Mouse (Mus musculus) kidney, embryonic 16.5 days (tissue): ENCODE data around the gene Orai1. TPM values are rescaled to one million over a fixed set of nuclear protein-coding genes. Genes with fewer than 3 reads are reported as not detected.
A peak's percentile ranks its signal among the peaks of the same experiment; 100 is the strongest.
"Not testable (repeated sequence)": the region's sequence is repeated elsewhere in the genome, so short reads cannot be mapped to it uniquely, and the experiment has no call there.

Source experiments
- ATAC-seq: fragments of 200-750 bp; cut with Nextera tagmentation; 2 replicates; pipeline ENCODE4 v1.8.0; 2017; ENCODE audit warnings: moderate TSS enrichment; ENCODE audit not compliant: low FRiP score, low TSS enrichment
- H3K27ac ChIP-seq: fragments of 300-500 bp; sonication (generic); 2 replicates; pipeline ENCODE4 v1.5.1; 2014; ENCODE audit warnings: low read length
- H3K27me3 ChIP-seq: fragments of 300-500 bp; sonication (generic); 2 replicates; pipeline ENCODE4 v1.6.1; 2014; ENCODE audit warnings: low read length, control low read depth, mixed read lengths; ENCODE audit not compliant: insufficient read depth
- H3K36me3 ChIP-seq: fragments of 300-500 bp; sonication (generic); 2 replicates; pipeline ENCODE4 v1.6.1; 2014; ENCODE audit warnings: low read length, control low read depth, mixed read lengths; ENCODE audit not compliant: insufficient read depth
- H3K4me1 ChIP-seq: fragments of 300-500 bp; sonication (generic); 2 replicates; pipeline ENCODE4 v1.6.1; 2014; ENCODE audit warnings: low read length, control low read depth, mixed read lengths; ENCODE audit not compliant: insufficient read depth
- H3K4me2 ChIP-seq: fragments of 300-500 bp; sonication (generic); replicated peaks from 2 replicates; pipeline ENCODE4 v1.6.1; 2014; ENCODE audit warnings: low read depth, low read length
- H3K4me3 ChIP-seq: fragments of 300-500 bp; sonication (generic); 2 replicates; pipeline ENCODE4 v1.5.1; 2014; ENCODE audit warnings: mild to moderate bottlenecking, low read length
- H3K9ac ChIP-seq: fragments of 300-500 bp; sonication (generic); replicated peaks from 2 replicates; pipeline ENCODE4 v1.6.1; 2014; ENCODE audit warnings: low read length
- H3K9me3 ChIP-seq: fragments of 300-500 bp; sonication (generic); 2 replicates; pipeline ENCODE4 v1.6.1; 2016; ENCODE audit warnings: low read length, control low read depth
- WGBS: fragments of 180-500 bp; shearing (Covaris S2); extraction: QIAGEN DNeasy Blood & Tissue Kit; methylation state at CpG from one replicate; pipeline ENCODE4 v1.1.7; 2014; 5-methylcytosine and 5-hydroxymethylcytosine counted together
- polyA plus RNA-seq: library from polyadenylated mRNA; unstranded; fragments of >200 nt; fragmentation: Nextera tagmentation; extraction: Ambion mirVana; gene quantifications from 2 replicates; pipeline ENCODE4 v1.2.1, GENCODE M21; 2015

Orai1 gene
- 17.5 and 22.1 TPM in 2 replicates for polyA plus RNA-seq

DNA sequence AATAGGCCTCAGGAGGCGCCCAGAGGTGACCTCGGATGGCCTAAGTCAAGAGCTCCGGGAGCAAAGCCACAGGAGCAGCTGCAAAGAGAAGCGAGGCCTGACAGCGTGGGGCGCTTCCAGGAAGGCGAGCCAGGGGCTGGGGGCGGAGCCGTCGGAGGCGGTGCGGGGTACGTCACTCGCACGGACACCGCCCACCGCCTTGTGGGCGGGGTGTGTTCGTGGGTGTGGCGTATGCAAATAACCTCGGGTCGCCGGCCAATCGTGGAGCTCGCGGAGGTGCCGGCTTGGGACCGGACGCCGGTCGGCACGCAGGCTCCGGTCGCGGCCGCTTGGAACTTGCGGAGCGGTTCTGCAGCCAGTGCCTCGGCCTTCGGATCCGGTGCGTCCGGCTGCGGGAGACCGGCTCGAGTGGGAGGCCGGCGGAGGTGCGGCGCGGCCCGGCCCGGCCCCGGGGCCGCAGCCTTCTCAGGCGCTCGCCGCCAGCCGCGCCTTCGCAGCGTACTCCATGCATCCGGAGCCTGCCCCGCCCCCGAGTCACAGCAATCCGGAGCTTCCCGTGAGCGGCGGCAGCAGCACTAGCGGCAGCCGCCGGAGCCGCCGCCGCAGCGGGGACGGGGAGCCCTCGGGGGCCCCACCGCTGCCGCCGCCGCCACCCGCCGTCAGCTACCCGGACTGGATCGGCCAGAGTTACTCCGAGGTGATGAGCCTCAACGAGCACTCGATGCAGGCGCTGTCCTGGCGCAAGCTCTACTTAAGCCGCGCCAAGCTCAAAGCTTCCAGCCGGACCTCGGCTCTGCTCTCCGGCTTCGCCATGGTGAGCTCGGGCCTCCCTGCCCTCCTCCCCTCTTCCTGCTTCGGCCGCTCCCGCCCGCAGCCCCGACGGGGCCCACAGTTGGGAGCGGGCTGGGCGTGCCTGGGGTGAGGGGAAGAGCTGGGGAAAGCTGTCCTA, at the start of gene Orai1:
Orai1 (plus strand) TSS at position 322 of the 949 bp plus-strand sequence.
- no peaks in the 10 kb centered on the region for H3K9me3 ChIP-seq
- WGBS = under 1% methylated on average over 95 of the region's 106 CpGs
- H3K9ac ChIP-seq = peak within 1 kb of the TSS; percentile 79
- peaks cover 21% of the 10 kb centered on the region for H3K4me1 ChIP-seq
- H3K4me2 ChIP-seq = peak within 1 kb of the TSS; percentile 67
- no peaks in the 10 kb centered on the region for H3K27me3 ChIP-seq
- no peaks in the 10 kb centered on the region for H3K36me3 ChIP-seq
- H3K27ac ChIP-seq = peak within 1 kb of the TSS; percentile 94
- peak; percentile 94 for ATAC-seq
- H3K4me3 ChIP-seq = peak within 1 kb of the TSS; percentile 76

DNA sequence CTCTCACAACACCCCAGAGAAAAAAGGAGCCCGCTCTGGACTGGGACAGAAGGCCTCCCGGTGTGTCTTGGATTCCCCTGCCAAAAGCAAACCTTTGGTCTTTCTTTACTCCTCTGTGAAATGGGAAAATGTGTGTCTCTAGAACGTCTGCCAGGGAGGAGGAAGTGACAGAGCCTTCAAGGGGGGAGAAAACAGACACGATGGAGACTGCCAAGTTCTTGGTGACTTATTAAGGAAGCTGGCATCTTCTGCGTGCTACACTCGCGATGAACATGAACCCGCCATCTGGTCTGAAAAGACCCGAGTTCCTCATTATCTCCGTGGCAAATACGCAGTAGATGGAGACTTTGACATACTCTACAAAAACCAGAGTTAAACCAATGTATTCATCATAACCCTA, 49.4 kb upstream of the Orai1 start:
- Histone ChIP-seq H3K36me3 (peaks cover 8% of the 10 kb centered on the region; the same call in 1 of the 2 replicates), H3K4me1 (no peaks in the 10 kb centered on the region), H3K27me3 (no peaks in the 10 kb centered on the region), H3K9ac (no peak overlapping the region), H3K4me2 (no peak overlapping the region), H3K27ac (no peak overlapping the region), H3K4me3 (no peak overlapping the region), H3K9me3 (no peaks in the 10 kb centered on the region)
- no peak for ATAC-seq
- 83% methylated on average over 11 of the region's 11 CpGs for WGBS

DNA sequence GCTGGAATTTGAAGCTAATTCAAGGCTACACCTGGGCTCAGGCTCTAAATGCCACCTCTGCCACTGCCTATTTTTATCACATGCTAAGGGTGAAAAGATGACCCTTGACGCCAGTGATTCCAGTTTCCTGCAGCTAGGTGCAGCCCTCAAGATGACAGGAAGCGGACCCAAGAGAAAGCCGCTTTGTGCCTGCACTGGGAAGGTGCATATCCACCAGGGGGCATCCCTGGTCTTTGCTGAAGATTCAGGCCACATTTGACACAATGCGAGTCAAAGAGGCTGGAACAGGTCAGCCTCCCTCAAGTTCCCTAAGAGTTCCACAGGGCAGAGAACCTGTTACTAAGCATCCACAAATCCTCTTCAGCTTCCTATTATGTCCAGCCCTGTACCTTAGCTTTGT, 46.6 kb upstream of the Orai1 start:
- WGBS = 29% methylated on average over 4 of the region's 4 CpGs
- Histone ChIP-seq H3K27ac (no peak overlapping the region), H3K4me2 (no peak overlapping the region), H3K4me3 (no peak overlapping the region), H3K9me3 (no peaks in the 10 kb centered on the region), H3K27me3 (no peaks in the 10 kb centered on the region), H3K9ac (no peak overlapping the region), H3K36me3 (no peaks in the 10 kb centered on the region), H3K4me1 (0 out of 2 replicates have a peak, but pooled peaks cover 6% of the 10 kb centered on the region)
- peak; percentile 49; the same call in 1 of the 2 replicates for ATAC-seq

DNA sequence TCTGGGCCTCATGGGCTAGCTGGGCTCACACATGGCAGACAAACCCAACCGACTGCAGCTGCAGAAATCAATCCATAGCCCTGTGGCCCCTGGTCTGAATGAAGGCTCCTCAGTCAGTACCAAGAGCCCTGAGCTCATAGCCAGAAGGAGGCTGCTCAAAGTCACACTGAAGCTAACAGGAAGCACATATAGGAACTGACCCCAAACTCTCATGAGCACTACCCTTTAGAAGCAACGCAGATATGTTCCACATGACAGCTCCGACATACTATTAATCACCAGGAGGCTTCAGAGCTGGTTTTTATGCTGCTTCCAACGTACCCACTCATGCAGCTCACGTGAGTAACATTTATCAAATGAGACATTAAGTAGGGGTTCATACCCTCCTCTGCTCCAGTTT, 44.8 kb upstream of the Orai1 start:
- Histone ChIP-seq H3K9me3 (no peaks in the 10 kb centered on the region), H3K27me3 (no peaks in the 10 kb centered on the region), H3K36me3 (no peaks in the 10 kb centered on the region), H3K4me1 (0 out of 2 replicates have a peak, but pooled peaks cover 6% of the 10 kb centered on the region), H3K4me3 (no peak overlapping the region), H3K4me2 (no peak overlapping the region), H3K27ac (no peak overlapping the region), H3K9ac (no peak overlapping the region)
- 41% methylated on average over 5 of the region's 5 CpGs for WGBS
- ATAC-seq = no peak

DNA sequence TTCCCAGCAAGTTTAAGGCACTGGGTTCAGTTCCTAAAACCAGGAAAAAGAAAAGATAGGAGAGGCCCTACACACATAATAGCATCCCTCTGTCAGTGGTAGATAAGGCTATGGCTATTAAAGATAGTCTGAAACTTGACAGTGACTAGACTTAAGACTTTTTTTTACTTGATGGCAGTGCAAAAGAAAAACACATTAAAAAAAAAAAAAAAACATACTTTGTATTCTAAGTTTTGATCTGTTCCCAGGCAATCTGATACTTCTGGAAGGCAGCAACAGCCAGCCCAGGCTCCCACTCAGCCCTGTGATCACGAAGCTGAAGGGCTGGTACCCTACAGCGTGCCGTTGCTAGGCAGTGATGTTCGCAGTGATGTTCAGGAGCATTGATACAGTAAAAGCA, 43.4 kb upstream of the Orai1 start:
- Histone ChIP-seq H3K27me3 (no peaks in the 10 kb centered on the region), H3K9ac (no peak overlapping the region), H3K36me3 (0 out of 2 replicates have a peak, but pooled peaks cover under 1% of the 10 kb centered on the region), H3K9me3 (no peaks in the 10 kb centered on the region), H3K4me1 (0 out of 2 replicates have a peak, but pooled peaks cover 6% of the 10 kb centered on the region), H3K4me3 (no peak overlapping the region), H3K27ac (no peak overlapping the region), H3K4me2 (no peak overlapping the region)
- no peak for ATAC-seq
- WGBS = 84% methylated on average over 4 of the region's 4 CpGs

DNA sequence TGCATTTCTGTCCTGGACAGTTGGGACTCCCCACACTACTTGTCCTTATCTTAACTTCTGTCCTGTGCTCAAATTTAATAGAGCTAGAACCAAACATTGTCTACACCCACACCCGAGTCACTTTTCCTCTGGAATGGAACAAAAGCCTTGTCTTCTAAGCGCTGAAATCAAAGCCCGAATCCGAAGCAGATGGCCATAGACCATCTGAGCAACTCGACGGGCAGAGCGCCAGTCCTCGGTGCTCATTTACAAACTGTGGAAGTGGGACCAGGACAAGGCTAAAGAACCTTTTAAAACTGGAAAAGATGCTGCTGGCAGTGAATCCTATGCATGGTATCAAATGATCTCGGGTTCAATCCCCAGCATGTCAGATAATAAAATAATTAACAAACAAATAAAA, 42.8 kb upstream of the Orai1 start:
- no peak overlapping the region for H3K4me3 ChIP-seq
- H3K9ac ChIP-seq = no peak overlapping the region
- no peak overlapping the region for H3K4me2 ChIP-seq
- WGBS = 81% methylated on average over 9 of the region's 9 CpGs
- no peak overlapping the region for H3K27ac ChIP-seq
- 0 out of 2 replicates have a peak, but pooled peaks cover 7% of the 10 kb centered on the region for H3K36me3 ChIP-seq
- no peaks in the 10 kb centered on the region for H3K9me3 ChIP-seq
- H3K27me3 ChIP-seq = no peaks in the 10 kb centered on the region
- no peak for ATAC-seq
- 0 out of 2 replicates have a peak, but pooled peaks cover 6% of the 10 kb centered on the region for H3K4me1 ChIP-seq

DNA sequence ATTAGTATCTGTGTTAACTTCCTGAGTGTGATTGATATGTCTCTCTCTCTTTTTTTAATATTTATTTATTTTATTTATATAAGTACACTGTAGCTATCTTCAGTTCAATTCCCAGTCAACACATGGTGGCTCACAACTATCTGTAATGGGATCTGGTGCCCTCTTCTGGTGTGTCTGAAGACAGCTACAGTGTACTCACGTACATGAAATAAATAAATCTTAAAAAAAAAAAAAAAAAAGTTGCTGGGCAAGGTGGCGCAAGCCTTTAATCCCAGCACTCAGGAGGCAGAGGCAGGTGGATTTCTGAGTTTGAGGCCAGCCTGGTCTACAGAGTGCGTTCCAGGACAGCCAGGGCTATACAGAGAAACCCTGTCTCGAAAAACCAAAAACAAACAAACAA, 40.2 kb upstream of the Orai1 start:
- WGBS = 93% methylated on average over 4 of the region's 4 CpGs
- not testable (repeated sequence) for H3K36me3 ChIP-seq, H3K9ac ChIP-seq, ATAC-seq, H3K4me1 ChIP-seq, H3K27ac ChIP-seq, H3K4me3 ChIP-seq, H3K4me2 ChIP-seq, H3K27me3 ChIP-seq, H3K9me3 ChIP-seq

DNA sequence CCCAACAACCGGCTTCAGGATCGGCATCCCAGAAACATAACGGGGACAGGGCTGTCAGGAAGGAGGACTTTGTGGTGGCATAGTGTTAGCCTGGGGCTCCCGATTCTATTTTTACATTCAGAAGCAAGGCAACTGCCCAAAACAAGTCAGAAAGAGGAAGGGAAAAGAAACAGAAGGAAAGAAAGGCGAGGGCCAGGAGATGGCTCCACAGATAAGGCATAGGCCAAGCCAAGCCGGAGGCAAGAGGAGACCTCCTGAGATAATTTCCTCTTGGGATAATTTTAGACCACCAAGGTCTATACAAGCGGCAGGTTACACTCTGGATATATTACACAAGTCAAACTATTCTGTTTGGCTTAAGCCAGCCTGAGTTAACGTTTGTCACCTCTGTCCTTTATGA, 35.9 kb upstream of the Orai1 start:
- no peak overlapping the region for H3K9ac ChIP-seq
- H3K27me3 ChIP-seq = no peaks in the 10 kb centered on the region
- WGBS = 64% methylated on average over 8 of the region's 8 CpGs
- peaks cover 7% of the 10 kb centered on the region; the same call in 1 of the 2 replicates for H3K36me3 ChIP-seq
- no peak overlapping the region for H3K27ac ChIP-seq
- no peak for ATAC-seq
- no peak overlapping the region for H3K4me2 ChIP-seq
- H3K4me1 ChIP-seq = peaks cover 5% of the 10 kb centered on the region; the same call in 1 of the 2 replicates
- no peak overlapping the region for H3K4me3 ChIP-seq
- H3K9me3 ChIP-seq = no peaks in the 10 kb centered on the region

DNA sequence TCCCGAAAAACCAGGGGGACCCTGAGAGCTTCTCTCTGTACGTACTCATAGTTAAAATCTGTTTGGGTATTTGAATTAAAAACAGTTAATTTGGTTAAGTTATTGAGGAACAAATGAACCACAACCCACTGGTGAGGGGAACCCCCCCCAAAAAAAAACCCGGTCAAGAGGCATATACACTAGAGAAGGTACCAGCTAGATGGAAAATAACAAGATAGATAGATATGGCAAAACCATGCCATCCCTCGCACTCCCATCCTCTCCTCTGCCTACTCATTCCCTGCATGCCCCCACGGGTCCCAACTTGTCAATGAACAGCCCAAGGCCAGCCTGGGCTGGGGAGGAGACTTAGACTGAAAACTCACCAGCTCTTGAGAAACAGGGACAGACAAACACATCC, 30.4 kb upstream of the Orai1 start:
- Histone ChIP-seq H3K9ac (0 out of 2 replicates have a peak overlapping the region, but pooled peaks have one; percentile 15), H3K27me3 (no peaks in the 10 kb centered on the region), H3K4me3 (no peak overlapping the region), H3K27ac (no peak overlapping the region), H3K9me3 (no peaks in the 10 kb centered on the region), H3K4me2 (no peak overlapping the region), H3K4me1 (peaks cover 39% of the 10 kb centered on the region), H3K36me3 (no peaks in the 10 kb centered on the region; the same call in 1 of the 2 replicates)
- ATAC-seq = no peak
- 82% methylated on average over 5 of the region's 5 CpGs for WGBS

DNA sequence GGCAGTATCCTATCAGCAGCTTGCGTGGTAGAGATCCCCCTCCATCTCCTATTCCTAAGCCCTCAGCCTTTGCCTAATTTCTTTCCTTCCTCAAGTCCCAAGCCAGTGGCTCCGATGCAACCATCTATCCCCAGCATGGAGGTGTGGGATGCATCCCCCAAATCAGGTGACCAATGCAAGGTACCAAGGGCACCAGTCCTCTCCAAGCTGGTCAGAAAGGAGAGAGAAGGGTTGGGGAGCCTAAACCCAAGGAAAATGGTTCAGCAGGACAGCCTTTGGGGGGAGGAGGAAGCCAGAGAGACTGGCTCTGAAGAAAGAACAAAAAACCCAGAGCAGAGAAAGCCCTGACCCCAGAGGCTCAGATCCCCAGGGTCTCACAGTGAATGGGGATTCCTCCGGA, 29.6 kb upstream of the Orai1 start:
- WGBS = 82% methylated on average over 3 of the region's 3 CpGs
- Histone ChIP-seq H3K27ac (peak overlapping the region; percentile 96), H3K4me3 (no peak overlapping the region), H3K4me1 (peaks cover 47% of the 10 kb centered on the region), H3K4me2 (peak overlapping the region; percentile 96), H3K9me3 (no peaks in the 10 kb centered on the region), H3K9ac (peak overlapping the region; percentile 47), H3K27me3 (no peaks in the 10 kb centered on the region), H3K36me3 (no peaks in the 10 kb centered on the region)
- ATAC-seq = no peak
